Mouse (Mus musculus) spleen, adult 2 months (tissue): ENCODE measurements around the gene Clba1.

Experiments used
- CTCF ChIP-seq: fragments of 200-500 bp; IDR thresholded peaks from 2 replicates; pipeline ENCODE4 v1.5.1; 2011; ENCODE audit warnings: mild to moderate bottlenecking, inconsistent platforms; ENCODE audit not compliant: insufficient read depth, insufficient read length, insufficient replicate concordance; ENCODE audit errors: extremely low read depth
- POLR2A ChIP-seq: fragments of 200-500 bp; IDR thresholded peaks from 2 replicates; pipeline ENCODE4 v1.6.1; 2011; ENCODE audit warnings: low read depth, low read length, inconsistent platforms

DNA sequence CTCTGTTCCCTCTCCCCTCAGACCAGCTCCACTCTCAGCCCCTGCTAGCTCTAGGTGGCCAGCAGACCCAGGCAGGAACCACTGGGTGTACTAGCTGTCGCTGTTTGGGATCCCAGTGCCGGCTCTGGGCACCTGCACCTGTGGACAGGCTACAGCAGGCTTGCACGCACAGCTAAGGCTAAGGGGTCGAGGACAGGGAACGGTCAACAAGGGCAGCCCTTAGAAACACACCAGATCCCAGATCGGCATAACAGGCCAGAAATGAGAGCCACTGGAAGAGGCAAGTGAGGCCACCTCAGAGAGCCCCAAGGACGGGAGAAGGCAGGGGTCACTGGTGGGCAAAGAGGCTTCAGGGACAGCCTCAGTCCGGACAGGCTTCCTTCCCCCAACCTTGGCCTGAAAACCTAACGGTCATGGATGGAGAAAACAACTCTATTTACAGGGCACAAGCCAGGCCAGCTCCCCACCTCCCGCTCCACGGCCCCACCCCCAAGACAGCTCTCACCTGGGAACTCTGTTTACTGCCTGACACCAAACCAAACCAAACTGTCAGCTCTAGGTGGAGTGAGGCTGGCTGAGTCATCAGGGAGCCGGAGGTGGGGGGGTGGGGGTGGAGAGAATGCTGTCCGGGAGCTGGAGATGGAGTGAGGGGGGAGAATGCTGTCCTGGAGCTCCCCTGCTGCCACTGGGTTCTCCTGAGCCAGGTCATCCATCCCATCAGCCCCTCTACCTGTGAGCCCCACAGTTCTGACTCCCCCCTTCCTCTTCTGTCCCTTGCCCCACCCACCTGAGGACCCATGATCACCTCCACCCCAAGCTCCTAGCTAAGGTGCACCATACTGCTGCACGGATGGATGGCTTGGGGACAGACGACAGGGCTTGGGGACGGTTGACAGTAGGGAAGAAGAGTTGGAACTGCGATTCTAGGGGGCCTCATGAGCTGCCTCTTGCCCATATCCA lies 11.9 kb upstream of the Clba1 start:
- TF ChIP-seq POLR2A (no peak), CTCF (no peak)
